Mouse (Mus musculus) heart, embryonic 14.5 days (tissue): ENCODE results near the gene Megf8. TPM values are rescaled to one million over a fixed set of nuclear protein-coding genes. Genes with fewer than 3 reads are reported as not detected.

Experiments used
- ATAC-seq: fragments of 200-750 bp; cut with Nextera tagmentation; 2 replicates; pipeline ENCODE4 v1.8.0; 2017; ENCODE audit warnings: low read depth, moderate TSS enrichment; ENCODE audit not compliant: insufficient number of reproducible peaks, insufficient read depth, low FRiP score
- H3K27ac ChIP-seq, 2 experiments: fragments of 200-500 bp in 1 of 2; fragments of 300-500 bp in 1 of 2; sonication (generic) in 1 of 2; replicated peaks in 1 of 2; 2 replicates each; pipeline ENCODE4 v1.5.1; 2012 to 2014; ENCODE audit warnings: low read depth in 2 of 2, low read length in 2 of 2, control low read depth in 1 of 2, mild to moderate bottlenecking in 1 of 2, mixed read lengths in 1 of 2; ENCODE audit not compliant: control insufficient read depth in 1 of 2, insufficient read depth in 1 of 2
- H3K27me3 ChIP-seq: fragments of 300-500 bp; sonication (generic); 2 replicates; pipeline ENCODE4 v1.6.1; 2014; ENCODE audit warnings: mild to moderate bottlenecking, low read length, control low read depth; ENCODE audit not compliant: control insufficient read depth, insufficient read depth
- H3K36me3 ChIP-seq: fragments of 300-500 bp; sonication (generic); 2 replicates; pipeline ENCODE4 v1.6.1; 2014; ENCODE audit warnings: mild to moderate bottlenecking, control low read depth, low read length, mixed read lengths; ENCODE audit not compliant: control insufficient read depth, insufficient read depth
- H3K4me1 ChIP-seq, 2 experiments: fragments of 200-500 bp in 1 of 2; fragments of 300-500 bp in 1 of 2; sonication (generic) in 1 of 2; 2 replicates each; pipeline ENCODE4 v1.6.1; 2012 to 2014; ENCODE audit warnings: low read length in 2 of 2, control low read depth in 1 of 2, mixed read lengths in 1 of 2; ENCODE audit not compliant: control insufficient read depth in 2 of 2, insufficient read depth in 2 of 2
- H3K4me2 ChIP-seq: fragments of 300-500 bp; sonication (generic); 2 replicates; pipeline ENCODE4 v1.6.1; 2014; ENCODE audit warnings: mild to moderate bottlenecking, low read length
- H3K4me3 ChIP-seq, 2 experiments: fragments of 200-500 bp in 1 of 2; fragments of 300-500 bp in 1 of 2; sonication (generic) in 1 of 2; 2 replicates each; pipeline ENCODE4 v1.5.1; 2012 to 2014; ENCODE audit warnings: low read length in 2 of 2, mild to moderate bottlenecking in 2 of 2, control low read depth in 1 of 2, low read depth in 1 of 2, moderate library complexity in 1 of 2; ENCODE audit not compliant: control insufficient read depth in 1 of 2, insufficient read depth in 1 of 2
- H3K9ac ChIP-seq: fragments of 300-500 bp; sonication (generic); 2 replicates; pipeline ENCODE4 v1.6.1; 2014; ENCODE audit warnings: mild to moderate bottlenecking, low read length
- H3K9me3 ChIP-seq: fragments of 300-500 bp; sonication (generic); 2 replicates; pipeline ENCODE4 v1.6.1; 2016; ENCODE audit warnings: low read length, control low read depth; ENCODE audit not compliant: control insufficient read depth
- WGBS: fragments of 180-500 bp; shearing (Covaris S2); extraction: QIAGEN DNeasy Blood & Tissue Kit; methylation state at CpG from one replicate; pipeline ENCODE4 v1.1.7; 2014; 5-methylcytosine and 5-hydroxymethylcytosine counted together
- polyA plus RNA-seq: library from polyadenylated mRNA; unstranded; fragments of >200 nt; fragmentation: Nextera tagmentation; extraction: Ambion mirVana; gene quantifications from 2 replicates; pipeline ENCODE4 v1.2.1, GENCODE M21; 2014

Gene Megf8
- polyA plus RNA-seq, 1 experiment from 2014 or later: 7.9 TPM

DNA sequence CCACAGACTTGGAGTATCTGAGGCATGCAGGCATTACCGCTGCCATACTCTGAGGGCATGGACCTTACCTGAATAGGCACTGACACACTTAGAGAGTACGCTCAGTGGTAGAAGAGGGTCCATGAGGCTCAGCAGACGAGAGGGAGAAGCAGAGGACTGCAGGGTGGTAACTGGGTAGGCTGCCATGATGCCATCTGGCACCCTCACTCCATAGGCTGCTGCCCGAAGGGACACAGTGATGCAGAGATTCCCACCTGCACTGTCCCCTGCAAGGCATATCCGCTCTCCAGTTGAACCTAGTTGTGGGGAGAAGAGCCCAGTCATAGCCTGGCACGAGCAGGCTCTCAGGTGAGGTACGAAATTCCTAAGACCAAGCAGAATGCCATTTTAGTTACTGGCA is 66.4 kb downstream of the Megf8 start:
- ATAC-seq: no peak
- no peak overlapping the region for H3K9ac ChIP-seq
- no peaks in the 10 kb centered on the region for H3K9me3 ChIP-seq

DNA sequence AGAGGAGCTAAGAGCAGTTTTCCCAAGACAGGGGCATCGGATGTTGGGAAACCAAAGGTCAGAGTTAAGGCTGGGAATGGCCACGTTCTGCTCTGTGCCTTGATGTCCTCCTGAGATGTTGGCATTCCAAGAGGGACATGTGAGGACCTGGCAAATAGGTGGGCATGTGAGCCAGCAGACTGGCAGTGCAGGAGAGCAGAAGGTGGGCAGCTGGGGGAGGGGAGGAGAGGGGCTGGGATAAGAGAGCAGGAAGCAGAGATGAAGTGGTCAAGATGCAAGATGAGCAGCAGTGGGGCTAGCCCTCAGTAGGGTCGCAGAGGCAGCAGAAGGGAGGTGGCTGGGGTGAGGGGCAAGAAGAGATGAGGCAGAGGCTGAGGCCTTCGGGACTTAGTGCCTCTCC is 66.9 kb downstream of the Megf8 start:
- H3K4me3 ChIP-seq: no peak overlapping the region
- peaks cover 25 to 36% of the 10 kb centered on the region in 2 experiments for H3K4me1 ChIP-seq
- ATAC-seq: no peak
- peaks cover 63% of the 10 kb centered on the region for H3K36me3 ChIP-seq
- no peak overlapping the region for H3K9ac ChIP-seq
- H3K27ac ChIP-seq: no peak overlapping the region
- H3K4me2 ChIP-seq: no peak overlapping the region
- H3K27me3 ChIP-seq: no peaks in the 10 kb centered on the region
- no peaks in the 10 kb centered on the region for H3K9me3 ChIP-seq
- WGBS: 67% methylated on average over 4 of the region's 4 CpGs

More for the DNA sequence above, 66.4 kb downstream of the Megf8 start:
- Histone ChIP-seq H3K4me1 (peaks cover 25 to 36% of the 10 kb centered on the region in 2 experiments), H3K27ac (no peak overlapping the region), H3K27me3 (no peaks in the 10 kb centered on the region), H3K4me3 (no peak overlapping the region), H3K4me2 (no peak overlapping the region), H3K36me3 (peaks cover 58% of the 10 kb centered on the region)
- 84% methylated on average over 7 of the region's 7 CpGs for WGBS

DNA sequence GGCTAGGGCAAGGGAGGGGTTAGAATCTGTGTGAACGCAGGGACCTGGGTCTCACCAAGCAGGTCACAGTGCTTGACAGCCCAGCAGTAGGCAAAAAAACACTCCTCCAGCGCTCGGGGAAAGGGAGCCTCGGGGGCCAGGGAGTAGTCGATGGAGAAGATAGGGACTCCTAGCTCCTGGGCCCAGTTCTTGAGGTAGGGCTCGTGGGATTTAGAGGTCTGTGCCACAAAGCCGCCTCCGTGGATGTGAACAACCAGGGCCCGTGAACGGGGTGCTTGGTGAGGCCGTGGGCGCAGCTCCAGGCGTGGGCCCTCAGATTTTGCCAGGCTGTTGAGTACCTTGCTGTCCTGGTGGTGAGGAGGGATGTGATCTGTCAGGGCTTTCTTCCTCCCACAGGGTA is 67.4 kb downstream of the Megf8 start:
- Histone ChIP-seq H3K9me3 (no peaks in the 10 kb centered on the region), H3K4me2 (no peak overlapping the region), H3K36me3 (peaks cover 63% of the 10 kb centered on the region), H3K27me3 (no peaks in the 10 kb centered on the region), H3K27ac (no peak overlapping the region), H3K4me3 (no peak overlapping the region), H3K9ac (no peak overlapping the region), H3K4me1 (peaks cover 24 to 33% of the 10 kb centered on the region in 2 experiments)
- WGBS: 83% methylated on average over 13 of the region's 13 CpGs
- no peak for ATAC-seq

DNA sequence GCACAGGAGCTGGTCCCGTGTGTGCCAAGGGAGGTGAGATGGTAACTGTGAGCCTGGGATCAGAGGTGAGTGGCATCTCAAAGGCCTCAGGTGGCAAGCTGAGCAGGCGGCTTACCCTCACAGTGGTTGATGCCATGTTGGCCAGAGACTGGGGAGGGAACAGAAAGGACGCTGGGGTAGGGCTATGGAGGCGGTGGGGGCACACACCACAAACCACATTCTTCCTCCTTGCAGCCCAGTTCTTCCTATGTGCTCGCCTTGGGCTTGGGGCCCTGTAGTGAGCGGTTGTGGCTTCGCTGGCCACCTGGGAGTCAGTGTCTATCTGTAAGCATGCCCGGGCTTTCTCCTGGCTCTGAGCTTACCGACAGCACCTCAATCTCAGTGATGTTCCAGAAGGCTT is 67.9 kb downstream of the Megf8 start:
- Histone ChIP-seq H3K27ac (no peak overlapping the region), H3K4me3 (no peak overlapping the region), H3K9me3 (no peaks in the 10 kb centered on the region), H3K36me3 (peaks cover 63% of the 10 kb centered on the region), H3K9ac (no peak overlapping the region), H3K4me2 (no peak overlapping the region), H3K27me3 (no peaks in the 10 kb centered on the region), H3K4me1 (peaks cover 26 to 37% of the 10 kb centered on the region in 2 experiments)
- WGBS: 87% methylated on average over 9 of the region's 9 CpGs
- ATAC-seq: no peak

DNA sequence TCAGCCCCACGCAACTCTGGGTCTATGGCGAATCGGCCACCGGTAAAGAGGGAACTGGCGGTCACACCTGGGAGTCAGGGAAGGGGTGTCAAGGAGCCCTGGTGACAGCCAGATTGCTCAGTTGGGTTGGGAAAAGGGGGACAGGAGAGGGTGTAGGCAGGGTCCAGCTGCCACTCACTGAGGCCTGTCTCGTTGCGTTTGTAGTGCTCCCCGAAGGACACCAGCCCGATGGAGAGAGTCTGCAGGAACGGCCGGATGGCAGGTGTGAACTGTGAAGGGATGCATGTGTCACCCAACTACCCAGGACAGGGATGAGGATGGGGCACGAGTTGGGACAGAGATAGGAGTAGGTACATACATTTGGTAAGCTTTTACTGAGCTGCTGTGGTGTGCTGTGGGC is 68.3 kb downstream of the Megf8 start:
- no peaks in the 10 kb centered on the region for H3K27me3 ChIP-seq
- WGBS: 89% methylated on average over 12 of the region's 12 CpGs
- H3K9ac ChIP-seq: no peak overlapping the region; the same call in 1 of the 2 replicates
- peaks cover 29 to 39% of the 10 kb centered on the region in 2 experiments for H3K4me1 ChIP-seq
- peak overlapping the region in 1 of 2 experiments; percentile 76; a peak in 2 of 4 replicates for H3K27ac ChIP-seq
- H3K9me3 ChIP-seq: no peaks in the 10 kb centered on the region
- H3K4me3 ChIP-seq: no peak overlapping the region
- peak overlapping the region; percentile 28; the same call in 1 of the 2 replicates for H3K4me2 ChIP-seq
- H3K36me3 ChIP-seq: peaks cover 63% of the 10 kb centered on the region
- no peak for ATAC-seq

DNA sequence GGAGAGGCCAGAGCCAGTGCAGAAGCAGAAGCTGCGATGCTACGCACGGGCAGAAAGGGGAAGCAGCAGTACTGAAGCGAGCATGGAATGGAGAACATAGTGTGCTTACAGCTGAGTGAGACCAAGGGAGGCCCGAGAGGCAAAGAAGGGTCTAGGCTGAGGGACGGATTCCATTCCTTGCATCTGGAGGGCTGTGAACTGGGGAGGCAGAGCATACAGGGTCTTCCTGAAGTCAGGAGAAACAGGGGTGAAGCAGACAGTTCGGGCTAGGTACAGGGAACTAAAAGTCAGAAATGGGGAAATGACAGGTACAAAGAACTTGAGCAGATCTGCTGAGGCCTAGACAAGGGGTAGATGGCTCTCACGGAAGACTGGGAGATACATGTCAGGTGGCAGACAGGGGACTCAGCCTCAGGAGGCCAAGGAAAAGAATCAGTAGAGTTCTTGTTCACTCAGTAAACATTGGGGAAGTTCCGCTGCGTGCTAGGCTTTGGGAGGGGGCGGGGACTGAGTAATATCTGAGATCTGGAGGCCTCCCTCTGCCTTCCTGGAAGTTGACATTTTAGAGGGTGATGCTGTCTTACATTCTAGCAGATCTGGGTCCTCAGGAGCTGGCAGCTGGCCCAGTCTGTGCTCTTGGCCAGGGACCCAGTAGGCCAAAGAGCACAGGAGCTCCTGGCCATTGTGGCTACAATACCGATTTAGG is 69.0 kb downstream of the Megf8 start:
- H3K27ac ChIP-seq: peak overlapping the region; percentile 63 to 76

DNA sequence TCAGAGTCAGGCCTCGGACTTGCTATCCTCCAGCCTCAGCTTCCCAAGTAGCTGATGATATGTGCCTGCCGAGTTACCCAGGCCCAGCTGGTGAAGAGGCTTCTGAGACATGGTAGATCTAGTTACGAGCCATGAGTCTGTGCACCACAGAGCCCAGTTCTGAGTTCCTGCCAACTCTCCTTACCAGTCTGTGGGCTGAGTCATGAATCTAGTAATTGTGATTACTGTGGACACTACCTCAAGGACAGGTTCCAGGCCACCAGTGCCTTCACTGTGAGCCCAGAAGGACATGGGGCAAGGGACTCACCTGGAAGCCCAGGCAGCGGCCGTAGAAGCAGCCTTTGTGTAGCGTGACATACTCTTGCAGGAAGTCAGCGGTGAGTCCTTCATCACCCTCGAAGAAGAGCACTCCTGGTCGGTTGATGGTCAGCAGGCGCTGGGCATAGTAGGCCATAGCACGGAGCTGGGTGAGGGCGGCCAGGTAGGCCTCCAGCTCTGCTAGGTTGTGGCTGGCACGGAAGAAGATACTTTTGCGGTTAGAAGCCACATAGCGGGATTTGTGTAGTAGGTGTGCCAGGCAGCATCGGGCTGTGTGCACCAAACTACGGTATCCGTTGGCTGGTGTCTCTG is 71.0 kb downstream of the Megf8 start:
- H3K27me3 ChIP-seq: no peaks in the 10 kb centered on the region
- no peak overlapping the region for H3K9ac ChIP-seq
- no peak for ATAC-seq
- H3K4me2 ChIP-seq: no peak overlapping the region
- H3K9me3 ChIP-seq: no peaks in the 10 kb centered on the region
- H3K4me3 ChIP-seq: no peak overlapping the region
- 89% methylated on average over 18 of the region's 18 CpGs for WGBS
- H3K27ac ChIP-seq: no peak overlapping the region
- peaks cover 47% of the 10 kb centered on the region for H3K36me3 ChIP-seq
- H3K4me1 ChIP-seq: peaks cover 33 to 38% of the 10 kb centered on the region in 2 experiments

More for the DNA sequence above, 69.0 kb downstream of the Megf8 start:
- Histone ChIP-seq H3K36me3 (peaks cover 63% of the 10 kb centered on the region), H3K4me2 (peak overlapping the region; percentile 28), H3K4me1 (peaks cover 32 to 38% of the 10 kb centered on the region in 2 experiments), H3K27me3 (no peaks in the 10 kb centered on the region), H3K4me3 (no peak overlapping the region), H3K9ac (peak overlapping the region; percentile 55), H3K9me3 (no peaks in the 10 kb centered on the region)
- ATAC-seq: peak; percentile 76
- 49% methylated on average over 12 of the region's 12 CpGs for WGBS
